Mouse (Mus musculus) ES-Bruce4 (cell line): Measurements from ENCODE around the gene Ephb1. TPM values are rescaled to one million over a fixed set of nuclear protein-coding genes. Genes with fewer than 3 reads are reported as not detected.

ENCODE experiments used
- H3K27ac ChIP-seq: 2 replicates; pipeline ENCODE4 v1.5.1; 2012; ENCODE audit warnings: low read length, inconsistent platforms; ENCODE audit not compliant: insufficient read depth
- H3K27me3 ChIP-seq: 2 replicates; pipeline ENCODE4 v1.6.1; 2012; ENCODE audit warnings: mild to moderate bottlenecking, low read length, inconsistent platforms; ENCODE audit not compliant: control insufficient read depth, poor library complexity, insufficient read depth, severe bottlenecking
- H3K36me3 ChIP-seq: 2 replicates; pipeline ENCODE4 v1.6.1; 2012; ENCODE audit warnings: inconsistent platforms, mild to moderate bottlenecking, low read length, moderate library complexity; ENCODE audit not compliant: control insufficient read depth, poor library complexity, insufficient read depth, severe bottlenecking
- H3K4me1 ChIP-seq: one replicate; pipeline ENCODE4 v1.8.1; 2011; ENCODE audit warnings: low read length; ENCODE audit not compliant: control insufficient read depth, insufficient read depth
- H3K4me3 ChIP-seq: 2 replicates; pipeline ENCODE4 v1.5.1; 2011; ENCODE audit warnings: low read depth, mild to moderate bottlenecking, low read length
- H3K9ac ChIP-seq: 2 replicates; pipeline ENCODE4 v1.6.1; 2012; ENCODE audit warnings: low read depth, mild to moderate bottlenecking, inconsistent platforms; ENCODE audit not compliant: poor library complexity, severe bottlenecking
- H3K9me3 ChIP-seq: replicated peaks from 2 replicates; pipeline ENCODE4 v1.6.1; 2012; ENCODE audit warnings: mild to moderate bottlenecking, low read length, inconsistent platforms; ENCODE audit not compliant: control insufficient read depth, poor library complexity, insufficient read depth, severe bottlenecking
- CTCF ChIP-seq: IDR thresholded peaks from one replicate; pipeline ENCODE4 v1.8.1; 2011; ENCODE audit warnings: low read depth, low read length
- EP300 ChIP-seq: IDR thresholded peaks from 2 replicates; pipeline ENCODE4 v1.6.1; 2011; ENCODE audit warnings: low read depth, low read length; ENCODE audit not compliant: insufficient read depth
- POLR2A ChIP-seq: IDR thresholded peaks from one replicate; pipeline ENCODE4 v1.8.1; 2011; ENCODE audit warnings: low read length; ENCODE audit not compliant: insufficient read depth
- polyA plus RNA-seq: library from polyadenylated mRNA; stranded (reverse); fragments of >200 nt; gene quantifications from 2 replicates; pipeline ENCODE4 v1.2.4, GENCODE M21; 2011; ENCODE audit warnings: low read depth; ENCODE audit not compliant: missing spikeins, insufficient read depth, insufficient read length

The Ephb1 gene
- polyA plus RNA-seq, 1 experiment, result 0.52 TPM

- no peak overlapping the region for H3K9ac ChIP-seq
- no peak for TF ChIP-seq POLR2A
- no peaks in the 10 kb centered on the region for H3K36me3 ChIP-seq
- H3K27ac ChIP-seq, result no peak overlapping the region
- no peaks in the 10 kb centered on the region for H3K27me3 ChIP-seq
- H3K4me1 ChIP-seq, result no peaks in the 10 kb centered on the region
- no peak overlapping the region for H3K4me3 ChIP-seq
- H3K9me3 ChIP-seq, result no peaks in the 10 kb centered on the region
Observed at GRCm38 (mm10) chr9:102138187-102138586, 216.3 kb downstream of the Ephb1 start.

- H3K36me3 ChIP-seq, result no peaks in the 10 kb centered on the region
- H3K4me1 ChIP-seq, result no peaks in the 10 kb centered on the region
- H3K4me3 ChIP-seq, result no peak overlapping the region
- no peak overlapping the region for H3K9ac ChIP-seq
- H3K27ac ChIP-seq, result no peak overlapping the region
- H3K27me3 ChIP-seq, result no peaks in the 10 kb centered on the region
- H3K9me3 ChIP-seq, result 0 out of 2 replicates have a peak, but pooled peaks cover 2% of the 10 kb centered on the region
- TF ChIP-seq CTCF, result no peak
- TF ChIP-seq POLR2A, result no peak
- TF ChIP-seq EP300, result no peak
Observed at GRCm38 (mm10) chr9:102130506-102130905, 224.0 kb downstream of the Ephb1 start.

GRCm38 (mm10) chr9:102126510-102126909 lies 228.0 kb downstream of the Ephb1 start:
- no peaks in the 10 kb centered on the region; the same call in 1 of the 2 replicates for H3K27me3 ChIP-seq
- no peaks in the 10 kb centered on the region for H3K36me3 ChIP-seq
- no peak overlapping the region for H3K9ac ChIP-seq
- 0 out of 2 replicates have a peak, but pooled peaks cover 2% of the 10 kb centered on the region for H3K9me3 ChIP-seq
- no peak overlapping the region for H3K4me3 ChIP-seq
- H3K4me1 ChIP-seq, result no peaks in the 10 kb centered on the region
- H3K27ac ChIP-seq, result no peak overlapping the region
- TF ChIP-seq POLR2A (no peak), CTCF (no peak), EP300 (no peak)

DNA sequence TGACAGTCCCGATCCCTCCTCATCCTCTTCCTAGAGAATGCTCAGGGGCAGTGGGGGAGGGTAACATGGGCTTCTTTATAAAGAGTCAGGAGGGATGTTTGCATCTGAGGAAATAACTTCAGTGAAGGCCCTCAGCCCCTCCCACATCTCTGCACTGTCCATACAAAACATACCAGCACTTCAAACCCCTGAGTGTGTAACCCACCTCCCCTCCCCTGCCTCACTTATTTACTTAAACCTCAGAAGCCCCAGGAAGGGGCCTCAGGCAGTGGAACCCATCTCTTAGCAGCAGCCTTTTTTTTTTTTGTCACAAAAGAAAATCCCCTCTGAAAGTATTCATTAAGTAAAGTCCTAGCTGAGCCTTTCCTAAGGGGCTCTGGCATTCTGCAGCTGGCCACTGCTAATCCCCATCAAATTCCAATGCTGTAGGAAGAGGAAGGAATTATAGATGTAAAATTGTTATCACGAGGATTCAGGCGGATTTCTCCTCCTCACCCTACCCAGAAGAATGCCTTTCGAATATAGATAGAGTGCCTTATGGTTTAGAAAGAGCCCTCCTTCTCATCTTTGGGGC lies 231.5 kb downstream of the Ephb1 start:
- no peak overlapping the region for H3K4me3 ChIP-seq
- no peak for TF ChIP-seq EP300
- no peak for TF ChIP-seq POLR2A
- no peak for TF ChIP-seq CTCF
- no peaks in the 10 kb centered on the region for H3K4me1 ChIP-seq
- no peaks in the 10 kb centered on the region for H3K9me3 ChIP-seq
- H3K27ac ChIP-seq, result no peak overlapping the region
- no peaks in the 10 kb centered on the region for H3K36me3 ChIP-seq
- H3K9ac ChIP-seq, result no peak overlapping the region
- H3K27me3 ChIP-seq, result no peaks in the 10 kb centered on the region; the same call in 1 of the 2 replicates

DNA sequence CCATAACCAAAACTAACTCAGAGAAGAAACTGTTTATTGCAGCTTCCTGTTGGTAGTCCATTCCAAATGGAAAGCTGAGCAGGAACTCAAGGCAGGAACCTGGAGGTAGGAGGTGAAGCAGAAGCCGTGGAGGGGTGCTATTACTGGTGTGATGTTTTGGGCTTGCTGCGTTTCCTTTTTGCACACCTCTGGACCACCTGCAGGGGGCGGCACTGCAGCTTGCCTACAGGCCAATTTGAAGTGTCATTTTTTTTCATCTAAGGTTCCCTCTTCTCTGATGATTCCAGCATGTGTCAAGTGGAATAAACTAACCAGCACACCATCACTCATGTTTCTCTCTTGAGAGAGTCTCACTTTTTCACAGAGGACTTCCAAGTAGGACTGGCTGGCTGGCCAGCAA lies 235.1 kb downstream of the Ephb1 start:
- H3K27ac ChIP-seq, result no peak overlapping the region
- no peaks in the 10 kb centered on the region for H3K36me3 ChIP-seq
- no peaks in the 10 kb centered on the region; the same call in 1 of the 2 replicates for H3K27me3 ChIP-seq
- H3K4me3 ChIP-seq, result no peak overlapping the region
- no peak for TF ChIP-seq EP300
- TF ChIP-seq CTCF, result peak; percentile 13
- no peak for TF ChIP-seq POLR2A
- no peaks in the 10 kb centered on the region for H3K9me3 ChIP-seq
- no peaks in the 10 kb centered on the region for H3K4me1 ChIP-seq
- no peak overlapping the region for H3K9ac ChIP-seq

- H3K4me1 ChIP-seq, result no peaks in the 10 kb centered on the region
- H3K9me3 ChIP-seq, result no peaks in the 10 kb centered on the region
- no peak overlapping the region for H3K4me3 ChIP-seq
- no peaks in the 10 kb centered on the region for H3K36me3 ChIP-seq
- no peak for TF ChIP-seq CTCF
- no peak for TF ChIP-seq POLR2A
- no peak for TF ChIP-seq EP300
- H3K27ac ChIP-seq, result no peak overlapping the region
- no peaks in the 10 kb centered on the region for H3K27me3 ChIP-seq
- H3K9ac ChIP-seq, result no peak overlapping the region
Observed at GRCm38 (mm10) chr9:102115326-102115725, 239.2 kb downstream of the Ephb1 start.
